Mouse (Mus musculus): ENCODE results near the gene Spag4.

- TF ChIP-seq CTCF (IDR thresholded peaks at IDR 0.05; ENCODE audit: low read depth, low read length): no peak
- no peak for TF ChIP-seq EP300 (IDR thresholded peaks at IDR 0.05; ENCODE audit: insufficient read depth, low read depth, low read length)
- TF ChIP-seq POLR2A (IDR thresholded peaks at IDR 0.05; ENCODE audit: insufficient read depth, low read length): no peak
These were observed 27.0 kb downstream of the Spag4 start for GRCm38 (mm10) chr2:156091926-156092325.

Data from ES-Bruce4 (cell line).